Mouse (Mus musculus): ENCODE data around the gene Cntn1. TPM values are rescaled to one million over a fixed set of nuclear protein-coding genes. Genes with fewer than 3 reads are reported as not detected.
"Not testable (repeated sequence)": the region's sequence is repeated elsewhere in the genome, so short reads cannot be mapped to it uniquely, and the experiment has no call there.

The Cntn1 gene
- polyA plus RNA-seq, 1 experiment = not detected

- no peak for TF ChIP-seq CEBPB (IDR thresholded peaks at IDR 0.05; ENCODE audit: low read depth)
- no peak for TF ChIP-seq MYOD1 (IDR thresholded peaks at IDR 0.05; ENCODE audit: control insufficient read depth, insufficient read length, low read depth)
- TF ChIP-seq MYOG (IDR thresholded peaks at IDR 0.05; ENCODE audit: control insufficient read depth, extremely low read depth, insufficient read length) = no peak
- no peak for TF ChIP-seq USF1 (IDR thresholded peaks at IDR 0.05; ENCODE audit: low read depth)
- no peak for TF ChIP-seq CTCF (IDR thresholded peaks at IDR 0.05; ENCODE audit: control insufficient read depth, insufficient read depth, insufficient read length)
- no peak for TF ChIP-seq FOSL1 (IDR thresholded peaks at IDR 0.05; ENCODE audit: insufficient read depth, low read length, poor library complexity, severe bottlenecking)
- TF ChIP-seq MAX (IDR thresholded peaks at IDR 0.05) = no peak
- Histone ChIP-seq H3K79me2 (ENCODE audit: control insufficient read depth, insufficient read depth) (no peaks in the 10 kb centered on the region), H3K4me3 (ENCODE audit: insufficient read depth, poor library complexity, severe bottlenecking) (no peak overlapping the region), H3K36me3 (ENCODE audit: control insufficient read depth, insufficient read depth) (no peaks in the 10 kb centered on the region), H3K79me3 (ENCODE audit: low read depth) (no peaks in the 10 kb centered on the region), H3ac (ENCODE audit: control insufficient read depth, insufficient read length, low read depth) (no peak overlapping the region), H3K27me3 (ENCODE audit: control insufficient read depth, insufficient read depth, insufficient read length) (no peaks in the 10 kb centered on the region)
These were observed 293.3 kb downstream of the Cntn1 start for GRCm38 (mm10) chr15:92344136-92344869.

- no peaks in the 10 kb centered on the region for H3K36me3 ChIP-seq (ENCODE audit: control insufficient read depth, insufficient read depth)
- TF ChIP-seq MYOD1 (IDR thresholded peaks at IDR 0.05; ENCODE audit: control insufficient read depth, insufficient read length, low read depth) (no peak), CEBPB (IDR thresholded peaks at IDR 0.05; ENCODE audit: low read depth) (no peak), MYOG (IDR thresholded peaks at IDR 0.05; ENCODE audit: control insufficient read depth, extremely low read depth, insufficient read length) (no peak), CTCF (IDR thresholded peaks at IDR 0.05; ENCODE audit: control insufficient read depth, insufficient read depth, insufficient read length) (no peak), FOSL1 (IDR thresholded peaks at IDR 0.05; ENCODE audit: insufficient read depth, low read length, poor library complexity, severe bottlenecking) (no peak), MAX (IDR thresholded peaks at IDR 0.05) (no peak), USF1 (IDR thresholded peaks at IDR 0.05; ENCODE audit: low read depth) (no peak)
- H3K79me2 ChIP-seq (ENCODE audit: control insufficient read depth, insufficient read depth) = no peaks in the 10 kb centered on the region
- H3K4me3 ChIP-seq (ENCODE audit: insufficient read depth, poor library complexity, severe bottlenecking) = no peak overlapping the region
- H3K27me3 ChIP-seq (ENCODE audit: control insufficient read depth, insufficient read depth, insufficient read length) = no peaks in the 10 kb centered on the region
- H3K79me3 ChIP-seq (ENCODE audit: low read depth) = no peaks in the 10 kb centered on the region
- no peak overlapping the region for H3ac ChIP-seq (ENCODE audit: control insufficient read depth, insufficient read length, low read depth)
These were observed 296.5 kb downstream of the Cntn1 start for GRCm38 (mm10) chr15:92347426-92347825.

- Histone ChIP-seq H3K79me2 (ENCODE audit: control insufficient read depth, insufficient read depth) (no peaks in the 10 kb centered on the region), H3ac (ENCODE audit: control insufficient read depth, insufficient read length, low read depth) (no peak overlapping the region), H3K79me3 (ENCODE audit: low read depth) (no peaks in the 10 kb centered on the region), H3K27me3 (ENCODE audit: control insufficient read depth, insufficient read depth, insufficient read length) (no peaks in the 10 kb centered on the region), H3K36me3 (ENCODE audit: control insufficient read depth, insufficient read depth) (no peaks in the 10 kb centered on the region), H3K4me3 (ENCODE audit: insufficient read depth, poor library complexity, severe bottlenecking) (no peak overlapping the region)
- no peak for TF ChIP-seq FOSL1 (IDR thresholded peaks at IDR 0.05; ENCODE audit: insufficient read depth, low read length, poor library complexity, severe bottlenecking)
- TF ChIP-seq CEBPB (IDR thresholded peaks at IDR 0.05; ENCODE audit: low read depth) = no peak
- no peak for TF ChIP-seq MYOD1 (IDR thresholded peaks at IDR 0.05; ENCODE audit: control insufficient read depth, insufficient read length, low read depth)
- TF ChIP-seq MYOG (IDR thresholded peaks at IDR 0.05; ENCODE audit: control insufficient read depth, extremely low read depth, insufficient read length) = no peak
These were observed 296.9 kb downstream of the Cntn1 start for GRCm38 (mm10) chr15:92347902-92348301.

GRCm38 (mm10) chr15:92348453-92348852 is 297.5 kb downstream of the Cntn1 start:
- not testable (repeated sequence) for H3K4me3 ChIP-seq (ENCODE audit: insufficient read depth, poor library complexity, severe bottlenecking); H3K79me2 ChIP-seq (ENCODE audit: control insufficient read depth, insufficient read depth); H3ac ChIP-seq (ENCODE audit: control insufficient read depth, insufficient read length, low read depth); H3K79me3 ChIP-seq (ENCODE audit: low read depth); H3K27me3 ChIP-seq (ENCODE audit: control insufficient read depth, insufficient read depth, insufficient read length); H3K36me3 ChIP-seq (ENCODE audit: control insufficient read depth, insufficient read depth)

- H3K4me3 ChIP-seq (ENCODE audit: insufficient read depth, poor library complexity, severe bottlenecking) = no peak overlapping the region
- no peaks in the 10 kb centered on the region for H3K36me3 ChIP-seq (ENCODE audit: control insufficient read depth, insufficient read depth)
- TF ChIP-seq MYOG (IDR thresholded peaks at IDR 0.05; ENCODE audit: control insufficient read depth, extremely low read depth, insufficient read length) = no peak
- no peak for TF ChIP-seq USF1 (IDR thresholded peaks at IDR 0.05; ENCODE audit: low read depth)
- TF ChIP-seq MYOD1 (IDR thresholded peaks at IDR 0.05; ENCODE audit: control insufficient read depth, insufficient read length, low read depth) = no peak
- no peak for TF ChIP-seq CEBPB (IDR thresholded peaks at IDR 0.05; ENCODE audit: low read depth)
- H3K79me3 ChIP-seq (ENCODE audit: low read depth) = no peaks in the 10 kb centered on the region
- H3K27me3 ChIP-seq (ENCODE audit: control insufficient read depth, insufficient read depth, insufficient read length) = no peaks in the 10 kb centered on the region
- no peaks in the 10 kb centered on the region for H3K79me2 ChIP-seq (ENCODE audit: control insufficient read depth, insufficient read depth)
- no peak overlapping the region for H3ac ChIP-seq (ENCODE audit: control insufficient read depth, insufficient read length, low read depth)
These were observed 313.2 kb downstream of the Cntn1 start for GRCm38 (mm10) chr15:92364153-92364552.

GRCm38 (mm10) chr15:92364592-92364991 is 313.6 kb downstream of the Cntn1 start:
- no peaks in the 10 kb centered on the region for H3K36me3 ChIP-seq (ENCODE audit: control insufficient read depth, insufficient read depth)
- TF ChIP-seq MAX (IDR thresholded peaks at IDR 0.05) = no peak
- TF ChIP-seq USF1 (IDR thresholded peaks at IDR 0.05; ENCODE audit: low read depth) = no peak
- no peak for TF ChIP-seq CEBPB (IDR thresholded peaks at IDR 0.05; ENCODE audit: low read depth)
- TF ChIP-seq MYOG (IDR thresholded peaks at IDR 0.05; ENCODE audit: control insufficient read depth, extremely low read depth, insufficient read length) = no peak
- H3ac ChIP-seq (ENCODE audit: control insufficient read depth, insufficient read length, low read depth) = no peak overlapping the region
- no peaks in the 10 kb centered on the region for H3K27me3 ChIP-seq (ENCODE audit: control insufficient read depth, insufficient read depth, insufficient read length)
- H3K79me2 ChIP-seq (ENCODE audit: control insufficient read depth, insufficient read depth) = no peaks in the 10 kb centered on the region
- H3K79me3 ChIP-seq (ENCODE audit: low read depth) = no peaks in the 10 kb centered on the region
- H3K4me3 ChIP-seq (ENCODE audit: insufficient read depth, poor library complexity, severe bottlenecking) = no peak overlapping the region

Other genes starting within 250 kb of the Cntn1 start
- not detected for gene Smgc, start 212.9 kb upstream of the Cntn1 start, polyA plus RNA-seq (2012; fragmentation: generic; extraction: Trizol)